Mouse (Mus musculus): ENCODE measurements around the gene Gm28729. TPM values are rescaled to one million over a fixed set of nuclear protein-coding genes. Genes with fewer than 3 reads are reported as not detected.
"Not testable (repeated sequence)": the region's sequence is repeated elsewhere in the genome, so short reads cannot be mapped to it uniquely, and the experiment has no call there.

Gene Gm28729
- polyA plus RNA-seq, 1 experiment from 2014 or later = not detected

DNA sequence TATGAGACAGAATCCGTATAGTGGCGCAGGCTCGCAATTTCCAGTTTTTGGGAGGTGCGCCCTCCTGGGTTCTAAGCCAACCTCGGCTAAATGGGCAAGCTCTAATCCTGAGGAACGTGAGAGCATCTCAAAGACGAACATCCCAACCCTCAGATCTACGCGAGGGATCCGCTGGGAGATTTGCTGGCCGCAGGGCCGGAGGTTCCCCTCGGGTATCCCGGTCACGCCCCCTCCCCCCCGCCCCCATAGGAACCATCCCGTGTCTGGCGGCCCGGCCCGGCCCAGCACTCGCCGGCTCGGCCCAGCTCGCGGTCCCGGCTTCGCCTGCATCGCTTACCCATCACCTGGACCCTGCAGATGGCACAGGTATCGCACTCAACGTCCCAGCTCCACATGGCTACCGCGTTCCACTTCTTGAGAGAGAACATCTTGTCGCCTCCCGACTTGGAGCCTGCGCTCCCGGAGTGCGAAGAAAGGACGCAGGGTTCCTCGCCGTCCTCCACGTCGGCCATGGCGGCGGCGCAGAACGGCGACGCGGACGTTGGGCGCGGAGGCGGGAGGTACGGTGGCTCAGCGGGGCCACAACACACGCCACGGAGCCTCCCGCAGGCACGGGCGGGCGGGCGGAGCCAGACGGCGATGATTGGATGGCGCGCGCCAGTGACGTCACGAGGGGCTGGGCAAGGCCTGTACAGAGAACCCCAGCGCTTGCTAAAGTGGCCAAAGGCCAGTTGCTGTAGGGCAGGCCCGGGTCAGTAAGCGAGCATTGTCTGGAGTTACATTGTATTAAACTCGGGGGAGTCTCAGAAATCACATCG is 46.8 kb downstream of the Gm28729 start, which contains the start of gene Rnf7:
Rnf7 (minus strand) TSS at position 605 of the 818 bp plus-strand sequence.
- Histone ChIP-seq H3K9ac (replicated peaks; ENCODE audit: low read length) (peak within 1 kb of the TSS; percentile 91), H3K9me3 (ENCODE audit: low read length) (no peaks in the 10 kb centered on the region), H3K27me3 (ENCODE audit: insufficient read depth, low read length) (no peaks in the 10 kb centered on the region; the same call in 1 of the 2 replicates), H3K4me2 (replicated peaks; ENCODE audit: low read depth, low read length) (peak within 1 kb of the TSS; percentile 76), H3K36me3 (ENCODE audit: insufficient read depth, low read length) (0 out of 2 replicates have a peak, but pooled peaks cover 10% of the 10 kb centered on the region), H3K4me3 (ENCODE audit: low read length) (peak within 1 kb of the TSS; percentile 75), H3K27ac (ENCODE audit: low read length) (peak within 1 kb of the TSS; percentile 88), H3K4me1 (ENCODE audit: insufficient read depth, low read length) (peaks cover 12% of the 10 kb centered on the region)
- whole genome bisulfite sequencing = under 1% methylated on average over 72 of the region's 74 CpGs
- peak; percentile 99 for ATAC-seq (ENCODE audit: low FRiP score, low TSS enrichment)

GRCm38 (mm10) chr9:96472356-96472755 is 52.7 kb downstream of the Gm28729 start:
- no peaks in the 10 kb centered on the region for H3K27me3 ChIP-seq (ENCODE audit: insufficient read depth, low read length)
- no peak for ATAC-seq (ENCODE audit: low FRiP score, low TSS enrichment)
- H3K4me2 ChIP-seq (replicated peaks; ENCODE audit: low read depth, low read length) = no peak overlapping the region
- no peak overlapping the region for H3K27ac ChIP-seq (ENCODE audit: low read length)
- H3K4me3 ChIP-seq (ENCODE audit: low read length) = no peak overlapping the region
- 83% methylated on average over 3 of the region's 3 CpGs for WGBS
- H3K9ac ChIP-seq (replicated peaks; ENCODE audit: low read length) = no peak overlapping the region
- H3K36me3 ChIP-seq (ENCODE audit: insufficient read depth, low read length) = peaks cover 22% of the 10 kb centered on the region
- no peaks in the 10 kb centered on the region for H3K9me3 ChIP-seq (ENCODE audit: low read length)
- peaks cover 10% of the 10 kb centered on the region for H3K4me1 ChIP-seq (ENCODE audit: insufficient read depth, low read length)

- not testable (repeated sequence) for H3K27me3 ChIP-seq (ENCODE audit: insufficient read depth, low read length); H3K27ac ChIP-seq (ENCODE audit: low read length); H3K9me3 ChIP-seq (ENCODE audit: low read length); H3K4me1 ChIP-seq (ENCODE audit: insufficient read depth, low read length); H3K4me3 ChIP-seq (ENCODE audit: low read length); H3K9ac ChIP-seq (replicated peaks; ENCODE audit: low read length); ATAC-seq (ENCODE audit: low FRiP score, low TSS enrichment); H3K4me2 ChIP-seq (replicated peaks; ENCODE audit: low read depth, low read length)
- peaks cover 24% of the 10 kb centered on the region for H3K36me3 ChIP-seq (ENCODE audit: insufficient read depth, low read length)
- 89% methylated on average over 4 of the region's 4 CpGs for WGBS
These were observed 53.4 kb downstream of the Gm28729 start for GRCm38 (mm10) chr9:96471681-96472080.

GRCm38 (mm10) chr9:96470266-96470974 is 54.6 kb downstream of the Gm28729 start:
- ATAC-seq (ENCODE audit: low FRiP score, low TSS enrichment) = no peak
- H3K36me3 ChIP-seq (ENCODE audit: insufficient read depth, low read length) = peaks cover 22% of the 10 kb centered on the region
- H3K4me2 ChIP-seq (replicated peaks; ENCODE audit: low read depth, low read length) = no peak overlapping the region
- H3K27me3 ChIP-seq (ENCODE audit: insufficient read depth, low read length) = no peaks in the 10 kb centered on the region
- WGBS = 93% methylated on average over 8 of the region's 8 CpGs
- H3K4me3 ChIP-seq (ENCODE audit: low read length) = no peak overlapping the region
- no peak overlapping the region for H3K27ac ChIP-seq (ENCODE audit: low read length)
- no peaks in the 10 kb centered on the region for H3K9me3 ChIP-seq (ENCODE audit: low read length)
- 0 out of 2 replicates have a peak, but pooled peaks cover 4% of the 10 kb centered on the region for H3K4me1 ChIP-seq (ENCODE audit: insufficient read depth, low read length)
- H3K9ac ChIP-seq (replicated peaks; ENCODE audit: low read length) = no peak overlapping the region

- Histone ChIP-seq H3K9ac (replicated peaks; ENCODE audit: low read length) (no peak overlapping the region), H3K36me3 (ENCODE audit: insufficient read depth, low read length) (peaks cover 19% of the 10 kb centered on the region), H3K4me1 (ENCODE audit: insufficient read depth, low read length) (no peaks in the 10 kb centered on the region), H3K4me2 (replicated peaks; ENCODE audit: low read depth, low read length) (no peak overlapping the region), H3K4me3 (ENCODE audit: low read length) (no peak overlapping the region), H3K9me3 (ENCODE audit: low read length) (no peaks in the 10 kb centered on the region), H3K27ac (ENCODE audit: low read length) (no peak overlapping the region), H3K27me3 (ENCODE audit: insufficient read depth, low read length) (no peaks in the 10 kb centered on the region)
- ATAC-seq (ENCODE audit: low FRiP score, low TSS enrichment) = 0 out of 2 replicates have a peak, but pooled peaks have one; percentile 43
- 54% methylated on average over 8 of the region's 8 CpGs for WGBS
These were observed 55.4 kb downstream of the Gm28729 start for GRCm38 (mm10) chr9:96469556-96470265.

DNA sequence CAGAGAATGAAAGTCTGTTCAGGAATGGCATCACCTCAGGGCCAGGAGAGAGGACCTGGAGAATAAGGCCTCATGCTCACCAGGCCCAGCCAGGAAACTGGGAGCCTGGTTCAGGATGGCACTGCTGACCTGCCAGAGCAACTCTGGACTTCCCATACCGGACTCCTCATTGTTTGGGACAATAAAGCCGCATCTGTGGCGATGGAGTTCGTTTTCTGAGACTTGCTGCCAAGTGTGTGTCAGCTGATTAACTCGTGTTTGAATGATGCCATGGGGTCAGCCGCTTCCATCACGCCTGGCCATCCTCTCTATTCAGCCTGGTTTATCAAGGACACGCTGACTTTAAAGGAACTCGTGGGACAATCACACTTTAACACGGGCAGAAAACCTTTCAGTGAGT is 61.4 kb downstream of the Gm28729 start:
- 78% methylated on average over 10 of the region's 10 CpGs for WGBS
- no peak overlapping the region for H3K9ac ChIP-seq (replicated peaks; ENCODE audit: low read length)
- H3K4me2 ChIP-seq (replicated peaks; ENCODE audit: low read depth, low read length) = no peak overlapping the region
- H3K4me1 ChIP-seq (ENCODE audit: insufficient read depth, low read length) = no peaks in the 10 kb centered on the region
- peaks cover 11% of the 10 kb centered on the region; the same call in 1 of the 2 replicates for H3K36me3 ChIP-seq (ENCODE audit: insufficient read depth, low read length)
- no peak for ATAC-seq (ENCODE audit: low FRiP score, low TSS enrichment)
- H3K4me3 ChIP-seq (ENCODE audit: low read length) = no peak overlapping the region
- no peaks in the 10 kb centered on the region for H3K27me3 ChIP-seq (ENCODE audit: insufficient read depth, low read length)
- no peak overlapping the region for H3K27ac ChIP-seq (ENCODE audit: low read length)
- H3K9me3 ChIP-seq (ENCODE audit: low read length) = peaks cover 11% of the 10 kb centered on the region

DNA sequence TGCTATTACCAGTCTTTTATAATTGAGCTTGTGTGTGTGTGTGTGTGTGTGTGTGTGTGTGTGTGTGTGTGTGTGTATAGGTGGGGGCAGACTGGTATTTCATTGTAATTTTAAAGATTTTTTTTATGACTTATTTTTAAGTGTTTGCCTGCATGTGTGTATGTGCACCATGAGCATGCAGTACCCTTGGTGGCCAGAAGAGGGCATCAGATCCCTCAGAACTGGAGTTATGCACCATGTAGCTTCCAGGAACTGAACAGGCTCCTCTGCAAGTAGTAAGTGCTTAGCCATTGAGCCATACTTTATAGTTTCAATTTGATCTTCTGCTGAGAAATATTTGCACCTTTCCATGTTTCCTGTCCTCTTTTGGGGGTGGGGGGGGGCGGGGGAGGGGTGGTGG is 63.5 kb downstream of the Gm28729 start:
- Histone ChIP-seq H3K36me3 (ENCODE audit: insufficient read depth, low read length) (peaks cover 3% of the 10 kb centered on the region; the same call in 1 of the 2 replicates), H3K9me3 (ENCODE audit: low read length) (peaks cover 11% of the 10 kb centered on the region), H3K4me3 (ENCODE audit: low read length) (no peak overlapping the region), H3K4me1 (ENCODE audit: insufficient read depth, low read length) (no peaks in the 10 kb centered on the region), H3K4me2 (replicated peaks; ENCODE audit: low read depth, low read length) (no peak overlapping the region), H3K27me3 (ENCODE audit: insufficient read depth, low read length) (no peaks in the 10 kb centered on the region), H3K9ac (replicated peaks; ENCODE audit: low read length) (no peak overlapping the region), H3K27ac (ENCODE audit: low read length) (no peak overlapping the region)
- WGBS = 50% methylated on average over 1 of the region's 1 CpGs
- no peak for ATAC-seq (ENCODE audit: low FRiP score, low TSS enrichment)

DNA sequence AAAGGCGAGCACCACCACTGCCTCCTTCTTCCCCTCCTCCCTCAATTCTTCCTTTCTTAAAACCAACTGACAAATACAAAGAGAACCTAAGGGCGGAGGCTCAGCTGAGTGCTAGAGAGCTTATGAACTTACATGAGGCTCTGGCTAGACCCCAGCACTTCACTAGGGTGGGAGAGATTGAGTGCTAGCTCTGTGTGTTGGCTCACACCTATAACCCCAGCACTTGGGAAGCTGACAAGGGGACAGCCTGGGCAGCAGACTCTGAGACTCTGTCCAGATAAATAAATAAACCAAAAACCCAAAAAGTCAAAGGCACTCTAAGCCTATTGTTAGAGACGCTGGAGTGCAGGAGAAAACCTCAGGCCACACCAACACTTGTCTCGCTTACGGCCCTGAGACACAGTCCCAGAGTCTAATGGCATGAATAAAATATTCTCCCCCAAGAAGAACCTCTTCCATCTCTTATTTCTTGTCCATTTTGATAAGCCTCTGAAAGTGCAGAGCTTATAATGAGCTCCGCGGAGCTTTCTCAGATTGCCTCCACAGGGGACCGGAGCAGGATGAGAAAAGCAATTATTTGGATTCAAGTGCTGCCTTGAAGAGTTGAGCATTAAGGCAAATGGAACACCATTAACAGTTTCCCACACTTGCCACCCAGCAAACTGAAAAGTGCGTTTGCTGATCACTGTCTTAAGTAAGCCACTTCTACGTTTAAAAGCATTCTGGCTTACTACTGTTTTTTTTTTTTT is 64.8 kb downstream of the Gm28729 start:
- no peak overlapping the region for H3K9ac ChIP-seq (replicated peaks; ENCODE audit: low read length)

GRCm38 (mm10) chr9:96455618-96456017 is 69.4 kb downstream of the Gm28729 start:
- Histone ChIP-seq H3K27me3 (ENCODE audit: insufficient read depth, low read length) (no peaks in the 10 kb centered on the region), H3K9me3 (ENCODE audit: low read length) (peaks cover 6% of the 10 kb centered on the region; the same call in 1 of the 2 replicates), H3K4me2 (replicated peaks; ENCODE audit: low read depth, low read length) (no peak overlapping the region), H3K27ac (ENCODE audit: low read length) (no peak overlapping the region), H3K9ac (replicated peaks; ENCODE audit: low read length) (no peak overlapping the region), H3K4me3 (ENCODE audit: low read length) (no peak overlapping the region), H3K4me1 (ENCODE audit: insufficient read depth, low read length) (peaks cover 5% of the 10 kb centered on the region; the same call in 1 of the 2 replicates), H3K36me3 (ENCODE audit: insufficient read depth, low read length) (no peaks in the 10 kb centered on the region)
- 65% methylated on average over 8 of the region's 8 CpGs for WGBS
- ATAC-seq (ENCODE audit: low FRiP score, low TSS enrichment) = no peak

More for the DNA sequence above, 64.8 kb downstream of the Gm28729 start:
- H3K4me2 ChIP-seq (replicated peaks; ENCODE audit: low read depth, low read length) = no peak overlapping the region
- no peaks in the 10 kb centered on the region for H3K4me1 ChIP-seq (ENCODE audit: insufficient read depth, low read length)
- peaks cover 3% of the 10 kb centered on the region; the same call in 1 of the 2 replicates for H3K36me3 ChIP-seq (ENCODE audit: insufficient read depth, low read length)
- no peak overlapping the region for H3K27ac ChIP-seq (ENCODE audit: low read length)
- no peak for ATAC-seq (ENCODE audit: low FRiP score, low TSS enrichment)
- whole genome bisulfite sequencing = 88% methylated on average over 10 of the region's 10 CpGs
- no peaks in the 10 kb centered on the region for H3K27me3 ChIP-seq (ENCODE audit: insufficient read depth, low read length)
- H3K9me3 ChIP-seq (ENCODE audit: low read length) = peaks cover 11% of the 10 kb centered on the region
- no peak overlapping the region for H3K4me3 ChIP-seq (ENCODE audit: low read length)
